Mouse (Mus musculus): Measurements from ENCODE around the gene Klrb1f.
"Not testable (repeated sequence)": the region's sequence is repeated elsewhere in the genome, so short reads cannot be mapped to it uniquely, and the experiment has no call there.

Klrb1f gene

DNA sequence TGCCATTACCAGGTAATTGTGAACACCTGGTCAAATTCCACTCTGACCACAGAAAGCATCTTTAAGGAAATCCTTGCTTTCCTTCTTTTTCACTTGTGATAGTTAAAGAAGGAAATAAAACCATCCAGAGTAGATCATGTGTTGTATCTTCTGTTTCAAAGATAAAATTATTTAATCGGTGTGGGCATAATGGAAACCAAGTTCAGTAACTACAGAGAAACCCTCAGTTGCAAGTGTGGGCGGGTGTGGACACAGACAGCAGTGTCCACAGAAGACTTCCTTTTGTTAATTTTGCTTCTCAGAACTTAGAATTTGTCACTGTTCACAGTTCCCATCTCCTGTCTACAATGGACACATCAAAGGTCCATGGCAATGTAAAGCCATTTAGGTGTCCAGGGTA, at the start of gene Klrb1f:
Gene Klrb1f, plus strand, starts transcription at position 301 of the 400 bp plus-strand sequence.
- no peak for DNase-seq (ENCODE audit: low read depth, low spot score)

GRCm38 (mm10) chr6:128996054-128996767, 49.5 kb upstream of the Klrb1f start:
- DNase-seq (ENCODE audit: low read depth, low spot score): no peak

- DNase-seq (ENCODE audit: low read depth, low spot score): no peak
Measured at GRCm38 (mm10) chr6:128996768-128997442, 48.8 kb upstream of the Klrb1f start.

DNA sequence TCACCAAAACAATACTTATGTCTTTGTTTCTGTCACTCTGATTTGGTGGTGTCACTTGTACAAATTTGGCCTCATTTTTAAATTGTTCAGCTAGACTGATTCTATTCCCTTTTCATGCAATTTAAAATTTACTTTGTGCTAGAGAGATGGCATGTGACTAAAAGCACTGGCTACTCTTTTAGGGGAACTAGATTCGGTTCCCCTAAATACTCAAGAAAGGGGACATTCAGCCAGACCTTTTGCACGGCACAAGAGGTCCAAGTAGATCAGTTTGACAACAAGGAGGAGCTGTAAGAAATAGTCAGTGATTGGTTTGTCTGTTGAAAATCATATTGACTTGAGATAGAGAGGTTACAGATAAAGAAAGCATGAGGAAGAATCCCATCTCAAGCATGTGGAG, 44.3 kb upstream of the Klrb1f start:
- DNase-seq (ENCODE audit: low read depth, low spot score): no peak

- no peak for DNase-seq (ENCODE audit: low read depth, low spot score)
Measured at GRCm38 (mm10) chr6:129008552-129008951, 37.1 kb upstream of the Klrb1f start.

GRCm38 (mm10) chr6:129009846-129010504, 35.7 kb upstream of the Klrb1f start:
- not testable (repeated sequence) for DNase-seq (ENCODE audit: low read depth, low spot score)

- DNase-seq (ENCODE audit: low read depth, low spot score): no peak
Measured at GRCm38 (mm10) chr6:129010505-129010873, 35.2 kb upstream of the Klrb1f start.

DNA sequence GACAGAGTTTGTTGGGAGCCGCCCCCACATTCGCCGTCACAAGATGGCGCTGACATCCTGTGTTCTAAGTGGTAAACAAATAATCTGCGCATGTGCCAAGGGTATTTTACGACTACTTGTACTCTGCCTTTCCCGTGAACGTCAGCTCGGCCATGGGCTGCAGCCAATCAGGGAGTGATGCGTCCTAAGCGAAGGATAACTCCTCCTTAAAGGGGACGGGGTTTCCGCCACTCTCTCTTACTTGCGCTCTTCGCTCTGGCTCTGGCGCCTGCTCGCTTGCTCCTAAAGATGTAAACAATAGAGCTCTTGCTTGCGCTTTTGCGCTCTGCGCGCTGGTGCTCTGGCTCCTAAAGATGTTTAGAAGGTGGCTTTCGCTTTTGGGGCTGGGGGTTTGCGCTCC, 33.7 kb upstream of the Klrb1f start:
- not testable (repeated sequence) for DNase-seq (ENCODE audit: low read depth, low spot score)

- no peak for DNase-seq (ENCODE audit: low read depth, low spot score)
Measured at GRCm38 (mm10) chr6:129012966-129013365, 32.7 kb upstream of the Klrb1f start.

GRCm38 (mm10) chr6:129013762-129014276, 31.9 kb upstream of the Klrb1f start:
- no peak for DNase-seq (ENCODE audit: low read depth, low spot score)

GRCm38 (mm10) chr6:129014399-129014798, 31.3 kb upstream of the Klrb1f start:
- no peak for DNase-seq (ENCODE audit: low read depth, low spot score)

- DNase-seq (ENCODE audit: low read depth, low spot score): no peak
Measured at GRCm38 (mm10) chr6:129027451-129028248, 18.1 kb upstream of the Klrb1f start.

DNA sequence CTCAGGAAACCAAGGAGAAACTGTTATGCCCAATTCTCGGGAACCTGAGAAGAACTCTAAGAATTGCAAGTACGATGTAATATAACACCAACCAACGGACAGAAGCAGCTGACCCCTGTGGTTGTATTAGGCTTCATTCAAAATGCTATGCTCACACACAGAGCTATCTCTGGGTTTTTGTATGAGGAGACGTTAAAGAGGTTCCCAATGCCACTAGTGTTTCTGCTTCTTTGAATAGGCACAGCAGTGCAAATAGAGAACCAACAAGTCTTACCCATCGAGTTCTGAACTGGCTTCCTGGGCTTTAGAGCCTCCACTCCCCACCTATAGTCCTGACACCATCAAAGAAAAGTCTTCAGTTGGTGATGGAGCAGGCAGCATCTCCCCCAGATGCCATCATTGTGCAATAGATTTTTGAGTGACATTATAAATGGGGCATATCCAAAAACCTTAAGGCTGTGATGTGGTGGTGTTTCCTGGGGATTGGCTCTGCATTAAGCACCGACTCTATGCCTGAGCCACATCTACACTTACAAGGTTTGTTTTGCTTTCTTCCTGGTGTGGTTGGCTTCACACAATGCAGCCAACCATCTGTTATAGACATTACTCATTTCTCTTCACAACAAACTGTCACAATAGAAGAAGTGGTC, 15.4 kb upstream of the Klrb1f start:
- no peak for DNase-seq (ENCODE audit: low read depth, low spot score)

GRCm38 (mm10) chr6:129030964-129031363, 14.7 kb upstream of the Klrb1f start:
- no peak for DNase-seq (ENCODE audit: low read depth, low spot score)

DNA sequence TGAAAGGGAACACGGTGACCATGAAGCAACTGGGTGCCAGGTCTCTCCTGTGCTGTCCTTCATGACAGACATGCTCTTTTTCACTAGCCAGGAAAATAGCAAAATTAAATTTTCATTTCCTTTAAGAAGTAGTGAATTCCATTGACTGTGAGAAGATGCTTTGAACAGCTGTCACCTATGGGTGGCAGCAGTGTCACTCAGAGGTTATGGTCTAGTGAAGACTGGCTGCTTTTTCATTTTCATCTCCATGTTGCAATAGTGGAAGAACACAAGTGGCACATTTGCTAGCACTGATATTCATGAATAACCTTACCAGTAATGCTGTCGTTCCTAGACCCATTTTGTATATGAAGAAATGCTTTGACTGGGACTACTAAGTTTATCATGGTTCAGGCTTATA, 12.3 kb upstream of the Klrb1f start:
- no peak for DNase-seq (ENCODE audit: low read depth, low spot score)

DNA sequence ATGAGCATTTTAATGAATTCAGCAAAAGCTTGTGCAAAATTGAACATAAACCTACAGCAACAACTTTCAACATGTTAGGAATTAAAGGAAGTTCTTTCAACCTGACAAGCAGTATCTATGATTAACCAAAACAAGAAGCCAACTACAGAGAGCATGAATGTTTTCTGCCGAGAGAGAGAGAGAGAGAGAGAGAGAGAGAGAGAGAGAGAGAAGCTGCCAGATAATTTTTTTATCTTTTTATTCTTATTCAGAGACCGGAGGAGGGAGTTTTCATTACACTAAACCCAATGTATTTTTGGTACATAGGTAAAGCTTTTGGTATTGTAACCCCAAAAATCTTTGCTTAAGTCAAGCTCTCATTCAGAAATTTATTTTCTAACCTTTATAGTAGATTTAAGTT, 10.7 kb upstream of the Klrb1f start:
- no peak for DNase-seq (ENCODE audit: low read depth, low spot score)

DNA sequence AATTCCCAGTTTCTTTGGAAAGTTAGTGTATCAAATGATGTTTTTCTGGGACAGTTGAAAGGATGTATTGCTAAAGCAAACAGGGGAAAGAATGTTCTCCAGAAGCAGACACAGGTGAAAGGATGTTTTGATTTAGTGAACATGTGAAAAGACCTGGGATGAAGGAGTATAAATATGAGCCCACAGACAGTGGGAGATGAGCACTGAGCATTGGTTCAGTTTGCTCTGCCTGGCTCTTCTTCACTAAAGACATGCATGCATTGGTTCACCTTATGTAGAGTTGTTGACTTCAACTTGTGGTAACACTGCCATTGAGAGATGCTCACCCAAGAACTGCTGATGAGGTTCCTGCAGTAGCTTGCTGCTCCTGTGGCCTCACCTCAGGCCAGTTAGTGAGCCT, 9.4 kb upstream of the Klrb1f start:
- no peak for DNase-seq (ENCODE audit: low read depth, low spot score)

DNA sequence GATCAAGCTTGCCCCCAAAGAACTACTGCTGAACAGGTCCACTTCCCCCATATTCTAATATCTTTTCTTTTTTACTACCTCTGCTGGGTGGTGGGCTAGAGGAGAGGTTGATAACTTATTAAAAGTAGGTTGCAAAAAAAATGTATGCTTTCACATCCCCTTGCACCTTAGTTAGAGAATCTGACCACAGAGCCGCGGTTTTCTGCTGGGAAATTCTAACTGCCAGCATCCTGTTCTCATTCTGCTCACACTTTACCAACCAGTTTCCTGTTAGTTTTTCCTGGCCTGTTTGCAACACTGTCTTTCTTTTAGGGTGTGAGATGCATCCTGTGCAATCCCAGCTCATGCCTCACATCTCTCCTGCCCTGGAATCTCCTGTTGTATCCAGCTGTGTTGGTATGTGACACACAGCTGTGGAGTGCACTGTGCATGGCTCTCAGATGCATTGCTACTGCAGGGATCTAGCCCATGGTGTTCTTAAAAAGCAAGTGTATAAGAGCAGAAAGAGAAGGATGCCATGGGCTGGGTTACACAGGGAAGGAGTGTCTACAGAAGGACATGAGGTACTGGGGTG, 8.7 kb upstream of the Klrb1f start:
- no peak for DNase-seq (ENCODE audit: low read depth, low spot score)

- no peak for DNase-seq (ENCODE audit: low read depth, low spot score)
Measured at GRCm38 (mm10) chr6:129041470-129041869, 4.2 kb upstream of the Klrb1f start.

DNA sequence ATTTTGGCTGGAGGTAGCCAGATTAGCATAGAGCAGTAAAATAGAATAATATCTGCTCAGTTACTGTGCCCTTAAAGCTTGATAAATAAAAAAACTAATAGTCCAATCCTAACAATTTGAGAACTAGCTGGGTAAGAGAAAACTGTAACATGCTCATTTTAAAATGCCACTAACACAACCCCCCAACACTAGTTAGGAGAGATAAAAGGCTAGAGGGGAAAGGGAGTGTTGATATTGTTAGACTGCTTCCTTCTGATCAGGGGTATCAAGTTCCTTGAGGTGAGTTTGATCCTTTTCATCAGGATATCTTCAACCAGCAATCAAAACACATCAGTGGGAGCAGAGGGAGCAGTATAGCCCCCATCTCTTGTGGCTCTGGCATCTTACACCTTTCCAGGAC, 3.2 kb upstream of the Klrb1f start:
- no peak for DNase-seq (ENCODE audit: low read depth, low spot score)

DNA sequence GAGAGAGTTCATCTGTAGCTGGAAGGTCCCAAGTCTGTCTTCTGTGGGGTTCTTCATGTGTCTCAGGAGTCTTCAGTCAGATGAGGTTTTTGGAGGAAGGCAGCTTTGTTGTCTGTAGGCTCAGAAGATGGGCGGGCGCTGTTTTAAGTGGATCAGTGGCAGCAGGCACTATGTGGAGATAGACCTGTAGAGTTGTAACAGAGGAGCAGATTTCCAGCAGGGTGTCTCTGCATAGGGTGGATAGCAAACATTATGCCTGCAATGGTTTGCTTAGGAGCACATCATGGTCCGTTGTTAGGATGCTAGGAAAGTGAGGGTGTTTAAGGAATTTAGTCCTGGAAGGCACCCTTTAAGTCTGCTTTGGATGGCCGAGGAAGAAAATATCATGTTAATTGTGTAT, 2.7 kb downstream of the Klrb1f start:
- DNase-seq (ENCODE audit: low read depth, low spot score): no peak
